Mouse (Mus musculus) layer of hippocampus, adult 18-20 months (tissue): ENCODE measurements around the gene Bcar3. TPM values are rescaled to one million over a fixed set of nuclear protein-coding genes. Genes with fewer than 3 reads are reported as not detected.

Experiments
- DNase-seq, 2 experiments: peaks; one replicate each; pipeline ENCODE4 v3.0.0; 2022; ENCODE audit warnings: low spot score in 2 of 2
- total RNA-seq, 2 experiments: library from RNA; stranded (reverse); gene quantifications; 2 replicates each; pipeline ENCODE4 v1.2.3; 2021

Bcar3 gene
- total RNA-seq, 2 experiments from 2014 or later = 8.8 to 9.8 TPM

GRCm38 (mm10) chr3:122291828-122292227 is 2.1 kb upstream of the Bcar3 start:
- DNase-seq = no peak

DNA sequence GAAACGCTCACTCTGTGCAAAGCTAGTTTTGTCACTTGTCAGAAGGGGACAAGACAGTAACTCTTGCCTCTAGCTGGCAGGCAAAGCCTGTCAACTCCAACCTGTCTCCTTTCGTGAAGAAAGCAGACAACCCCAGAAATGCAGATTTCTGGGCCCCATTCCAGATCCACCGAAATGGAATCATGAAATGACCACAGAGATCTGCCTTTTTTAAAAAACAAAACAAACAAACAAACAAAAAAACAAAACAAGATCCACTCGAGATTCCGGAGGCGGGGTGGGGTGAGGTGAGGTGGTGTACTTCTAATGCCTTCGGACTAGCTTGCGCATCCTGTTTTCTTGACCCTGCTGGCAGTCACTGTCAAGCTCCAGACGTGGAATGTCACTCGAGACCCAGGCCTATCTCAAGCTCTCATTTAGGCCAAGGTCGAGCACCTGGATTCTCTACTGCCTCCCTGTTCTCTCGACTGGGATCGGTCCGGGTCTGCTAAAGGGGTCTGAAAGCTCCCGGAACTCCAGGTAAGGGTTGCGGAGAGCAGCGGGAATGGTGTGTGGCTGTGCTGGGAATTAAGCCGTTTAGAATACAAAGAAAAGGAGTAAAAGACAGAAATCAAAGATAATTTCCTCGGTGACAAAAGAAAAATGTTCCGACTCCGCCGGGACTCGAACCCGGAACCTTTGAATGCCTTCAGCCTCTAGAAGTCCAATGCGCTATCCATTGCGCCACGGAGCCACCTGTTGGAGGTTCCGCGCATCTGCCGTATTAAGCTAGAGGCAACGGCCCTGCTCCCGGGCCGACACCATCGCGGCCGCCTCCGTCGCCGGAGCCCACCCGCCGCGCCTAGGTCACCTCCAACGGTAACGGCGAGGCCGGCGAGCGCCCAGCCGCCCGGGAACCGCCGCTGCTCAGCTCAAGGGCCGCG is 1.4 kb upstream of the Bcar3 start:
- peak; percentile 83 to 94 for DNase-seq

- no peak for DNase-seq
These were observed 548 bp upstream of the Bcar3 start for GRCm38 (mm10) chr3:122293223-122293953.

- peak in 1 of 2 experiments; percentile 70 for DNase-seq
These were observed 1.6 kb downstream of the Bcar3 start for GRCm38 (mm10) chr3:122295511-122295910.

DNA sequence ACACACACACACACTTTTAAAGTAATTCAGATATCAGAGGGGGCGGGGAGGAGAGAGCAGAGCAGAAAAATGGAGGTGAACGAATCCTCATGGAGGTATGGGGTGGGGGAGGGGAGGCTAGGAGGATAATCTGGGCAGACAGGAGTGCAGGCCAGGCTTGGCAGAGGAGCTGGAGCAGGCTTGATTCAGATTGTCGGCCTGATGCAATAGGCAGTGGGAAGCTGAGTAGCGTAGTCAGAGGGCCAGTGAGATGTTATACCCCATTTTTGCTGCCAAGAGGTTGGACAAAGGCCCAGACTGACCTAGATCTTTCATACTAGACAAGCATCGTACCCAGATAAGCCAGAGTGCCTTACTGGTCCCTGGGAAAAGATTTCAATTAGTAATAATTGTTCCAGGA is 3.0 kb downstream of the Bcar3 start:
- DNase-seq = no peak

- peak; percentile 75 to 87 for DNase-seq
These were observed 7.3 kb downstream of the Bcar3 start for GRCm38 (mm10) chr3:122300983-122301919.

DNA sequence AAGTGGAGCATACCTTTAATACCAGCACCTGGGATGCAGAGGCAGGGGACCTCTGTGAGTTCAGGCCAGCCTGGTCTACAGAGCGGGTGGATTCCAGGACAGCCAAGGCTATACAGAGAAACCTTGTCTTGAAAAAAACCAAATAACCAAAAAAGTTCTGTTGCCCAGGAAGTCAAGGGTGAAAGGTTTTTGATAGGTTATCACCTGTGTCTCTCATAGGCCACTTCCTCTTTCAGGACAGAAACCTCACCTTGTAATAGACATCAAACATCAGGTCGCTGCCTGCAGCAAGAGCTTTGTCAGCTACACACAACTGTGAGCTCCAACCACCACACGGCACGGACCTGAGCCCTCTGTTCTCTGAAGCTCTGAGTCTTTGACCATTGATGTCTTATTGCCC is 10.6 kb downstream of the Bcar3 start:
- no peak for DNase-seq

DNA sequence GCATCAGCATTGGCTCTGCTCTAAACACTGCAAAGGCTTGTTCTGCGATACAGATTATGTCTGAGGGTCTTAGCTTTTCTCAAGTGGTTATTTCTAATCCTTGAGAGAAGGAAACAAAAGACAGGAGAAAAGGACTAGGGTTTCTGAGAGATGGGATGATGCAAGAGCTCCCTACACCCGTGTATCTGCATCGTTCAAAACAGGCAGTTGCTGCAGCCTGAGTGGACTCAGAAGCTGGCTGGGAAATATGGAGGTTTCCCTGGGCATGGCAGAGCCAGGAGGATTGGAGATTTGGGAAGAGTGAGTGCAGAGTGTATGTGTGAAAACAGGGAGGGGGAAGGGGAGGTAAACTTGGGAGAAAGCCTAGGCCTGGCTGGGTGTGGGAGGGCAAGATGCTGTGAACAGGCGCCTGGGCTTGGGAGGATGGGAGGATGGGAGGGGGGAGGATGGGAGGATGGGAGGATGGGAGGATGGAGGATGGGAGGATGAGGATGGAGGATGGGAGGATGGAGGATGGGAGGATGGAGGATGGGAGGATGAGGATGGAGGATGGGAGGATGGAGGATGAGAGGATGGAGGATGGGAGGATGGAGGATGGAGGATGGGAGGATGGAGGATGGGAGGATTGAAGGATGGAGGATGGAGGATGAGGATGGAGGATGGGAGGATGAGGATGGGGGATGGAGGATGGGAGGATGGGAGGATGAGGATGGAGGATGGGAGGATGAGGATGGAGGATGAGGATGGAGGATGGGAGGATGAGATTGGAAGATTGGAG is 14.1 kb downstream of the Bcar3 start:
- no peak for DNase-seq

- DNase-seq = no peak
These were observed 15.0 kb downstream of the Bcar3 start for GRCm38 (mm10) chr3:122308981-122309380.

- DNase-seq = peak; percentile 59 to 89
These were observed 18.1 kb downstream of the Bcar3 start for GRCm38 (mm10) chr3:122312078-122312477.

DNA sequence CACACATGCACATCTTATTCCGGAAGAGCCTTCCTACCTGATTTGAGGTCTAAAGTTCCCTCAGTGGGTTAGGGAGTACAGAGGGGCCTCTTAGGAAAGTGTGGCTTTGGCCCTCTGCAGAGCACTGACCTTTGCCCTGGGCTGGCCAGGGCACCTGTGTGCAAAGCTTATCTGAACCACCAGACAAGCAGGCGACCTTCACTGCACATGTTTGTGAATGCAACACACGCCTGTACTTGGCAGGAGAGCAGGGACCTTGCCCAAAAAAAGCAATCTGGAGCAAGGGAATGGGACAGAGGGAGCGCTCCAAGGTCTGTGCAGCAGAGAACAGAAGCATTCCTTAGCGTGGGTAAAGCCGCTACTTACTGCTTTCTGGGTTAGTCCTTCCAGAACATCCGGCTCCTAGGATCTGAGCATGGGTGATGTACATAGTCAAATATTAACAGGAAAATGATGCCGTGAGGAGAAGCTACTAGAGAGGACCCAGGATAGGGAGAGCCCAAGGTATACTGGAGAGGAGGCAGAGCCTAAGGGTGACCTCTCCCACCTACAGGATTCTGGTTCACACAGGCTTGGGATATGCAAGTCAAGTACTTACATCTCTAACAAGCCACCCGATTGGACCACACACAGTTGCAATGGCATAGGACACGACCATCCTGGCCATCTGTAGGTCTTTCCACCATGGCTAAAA is 19.1 kb downstream of the Bcar3 start:
- no peak for DNase-seq

DNA sequence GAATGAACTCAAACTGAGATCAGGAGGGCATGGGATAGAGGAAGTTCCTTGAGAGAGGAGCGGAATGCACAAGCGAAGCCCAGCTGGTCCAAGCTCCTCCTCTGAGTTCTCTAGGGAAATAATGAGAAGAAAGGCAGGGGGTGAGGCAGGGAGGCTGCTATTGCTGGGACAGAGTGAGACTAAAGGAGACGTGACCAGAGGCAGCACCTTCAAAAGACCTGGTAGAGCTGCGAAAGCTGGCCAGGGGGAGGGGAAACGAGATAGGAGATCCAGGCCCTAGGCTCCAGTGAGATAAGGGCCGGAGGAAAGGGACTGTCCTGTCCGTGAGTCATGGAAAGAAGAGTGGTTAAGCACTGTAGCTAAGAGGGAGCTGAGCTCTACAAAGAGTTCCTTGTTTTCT is 20.0 kb downstream of the Bcar3 start:
- no peak for DNase-seq

- no peak for DNase-seq
These were observed 22.7 kb downstream of the Bcar3 start for GRCm38 (mm10) chr3:122316621-122317020.

- no peak for DNase-seq
These were observed 23.4 kb downstream of the Bcar3 start for GRCm38 (mm10) chr3:122317339-122317738.

- no peak for DNase-seq
These were observed 28.3 kb downstream of the Bcar3 start for GRCm38 (mm10) chr3:122322226-122322625.

GRCm38 (mm10) chr3:122323841-122324240 is 29.9 kb downstream of the Bcar3 start:
- no peak for DNase-seq

- DNase-seq = no peak
These were observed 30.6 kb downstream of the Bcar3 start for GRCm38 (mm10) chr3:122324528-122324927.

DNA sequence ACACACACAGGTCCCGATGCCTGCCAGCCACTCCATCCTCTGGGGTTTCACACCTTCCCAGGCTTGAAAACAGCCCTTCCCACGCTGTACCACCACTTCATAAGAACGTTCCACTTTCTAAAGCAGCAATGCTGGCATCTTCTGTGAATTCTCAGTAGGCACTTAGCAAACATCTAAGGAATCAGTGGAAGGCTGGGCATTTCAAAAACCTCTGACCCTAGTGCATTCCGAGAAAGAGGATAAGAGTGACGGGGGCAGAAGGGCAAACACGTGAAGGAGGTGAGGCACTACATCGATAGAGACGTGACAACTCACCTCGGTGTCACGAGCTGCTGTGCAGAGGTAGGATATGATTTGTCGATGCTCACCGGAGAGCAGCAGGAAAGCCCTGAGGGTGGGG is 36.5 kb downstream of the Bcar3 start:
- DNase-seq = no peak

- DNase-seq = no peak
These were observed 39.6 kb downstream of the Bcar3 start for GRCm38 (mm10) chr3:122333493-122333892.

DNA sequence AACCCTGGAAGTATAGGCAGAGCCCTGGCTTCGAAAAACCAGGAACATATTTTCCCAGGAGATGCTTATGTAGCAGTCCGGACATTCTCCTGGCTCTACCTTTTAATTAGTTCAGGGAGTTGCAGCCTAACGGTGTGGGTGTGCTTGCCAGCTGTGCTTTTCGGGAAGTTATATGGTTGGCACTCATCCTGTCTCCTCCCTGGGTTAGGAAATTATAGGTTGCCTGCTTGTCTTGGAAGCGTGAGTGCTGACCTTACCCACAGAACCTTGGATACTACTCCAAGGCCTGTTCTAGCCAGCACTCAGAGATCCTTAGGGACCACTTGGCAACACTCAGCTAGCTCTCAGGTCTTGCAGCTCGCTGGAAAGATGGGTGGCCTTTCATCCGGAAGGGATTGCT is 40.0 kb downstream of the Bcar3 start:
- DNase-seq = no peak
